8 mouse cellular contexts compared by ENCODE assay signal in the genomic region with DNA sequence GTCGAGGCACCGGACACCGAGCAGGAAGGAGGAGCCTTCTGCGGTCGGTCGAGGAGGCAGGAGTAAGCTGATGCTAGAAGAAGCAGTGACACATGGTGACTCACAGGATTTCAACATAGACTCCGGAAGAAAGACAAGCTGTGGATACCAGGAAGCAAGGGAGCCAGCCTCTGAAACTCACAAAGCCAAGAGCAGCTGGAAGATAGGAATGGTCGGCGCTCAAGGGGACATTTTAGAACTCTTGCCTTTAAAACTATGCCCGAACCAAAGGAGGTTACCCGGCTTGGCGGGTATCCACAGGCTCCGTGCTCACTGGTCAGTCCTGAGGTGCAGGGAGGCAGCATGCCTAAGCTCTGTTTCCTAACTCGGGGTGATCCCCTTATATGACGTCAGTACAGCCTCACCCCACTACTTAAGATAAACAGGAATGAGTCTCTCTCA.
DNase-seq lines count a peak whose midpoint lies in the region; ATAC-seq and TF ChIP-seq lines count a peak whose summit lies in the region.

No protein-coding gene starts in this region.

- H3K9ac ChIP-seq in neural tube, embryonic 13.5 days = no peak overlapping the region
- H3K9ac ChIP-seq in forebrain, embryonic 16.5 days (replicated peaks; ENCODE audit: low read depth, low read length) = no peak overlapping the region

- H3K4me3 ChIP-seq in neural tube, embryonic 13.5 days = no peak overlapping the region
- no peak overlapping the region for H3K4me3 ChIP-seq in forebrain, embryonic 16.5 days (replicated peaks; ENCODE audit: low read length)
- H3K4me3 ChIP-seq in cerebellum, adult 2 months (replicated peaks; ENCODE audit: insufficient read depth, low read depth, low read length) = no peak overlapping the region

- WGBS in neural tube, embryonic 13.5 days = 82% methylated on average over 15 of the region's 15 CpGs
- WGBS in forebrain, embryonic 16.5 days = 84% methylated on average over 15 of the region's 15 CpGs
- 82% methylated on average over 15 of the region's 15 CpGs for WGBS in cerebellum, adult 2 months

- TF ChIP-seq POLR2A in cerebellum, adult 2 months (IDR thresholded peaks at IDR 0.05; ENCODE audit: borderline replicate concordance, insufficient read depth, low read length) = no peak

- no peaks in the 10 kb centered on the region for H3K27me3 ChIP-seq in neural tube, embryonic 13.5 days
- H3K27me3 ChIP-seq in forebrain, embryonic 16.5 days (replicated peaks; ENCODE audit: control insufficient read depth, insufficient read depth, low read length) = no peaks in the 10 kb centered on the region; the same call in 1 of the 2 replicates
- no peaks in the 10 kb centered on the region; the same call in 1 of the 2 replicates for H3K27me3 ChIP-seq in cerebellum, adult 2 months (ENCODE audit: control insufficient read depth, insufficient read depth, low read length)

- peak overlapping the region; percentile 42; the same call in 1 of the 2 replicates for H3K27ac ChIP-seq in neural tube, embryonic 13.5 days (replicated peaks)
- H3K27ac ChIP-seq in forebrain, embryonic 16.5 days (ENCODE audit: low read length) = no peak overlapping the region
- no peak overlapping the region for H3K27ac ChIP-seq in cerebellum, adult 2 months (ENCODE audit: insufficient read depth, low read length)

- no peak overlapping the region for H3K4me2 ChIP-seq in neural tube, embryonic 13.5 days
- no peak overlapping the region for H3K4me2 ChIP-seq in forebrain, embryonic 16.5 days (ENCODE audit: low read length)

- no peak for ATAC-seq in neural tube, embryonic 13.5 days (ENCODE audit: low read depth)
- peak; percentile 89 for ATAC-seq in granulocyte monocyte progenitor cell, adult 5-6 weeks (replicated peaks; ENCODE audit: poor library complexity, severe bottlenecking)
- ATAC-seq in forebrain, embryonic 16.5 days = no peak

- H3K9me3 ChIP-seq in neural tube, embryonic 13.5 days = 0 out of 2 replicates have a peak, but pooled peaks cover 3% of the 10 kb centered on the region
- H3K9me3 ChIP-seq in forebrain, embryonic 16.5 days (ENCODE audit: control insufficient read depth, low read length) = no peaks in the 10 kb centered on the region

- no peak for DNase-seq in neural tube, embryonic 10.5 days (ENCODE audit: extremely low spot score, low spot score)
- DNase-seq in kidney, adult 9 months = peak; percentile 56
- DNase-seq in lung, postnatal 14 days = peak; percentile 63
- DNase-seq in cerebellum, postnatal 25 days = no peak
- no peak for DNase-seq in cerebellum, adult 2 months

- 0 out of 2 replicates have a peak, but pooled peaks cover 4% of the 10 kb centered on the region for H3K4me1 ChIP-seq in neural tube, embryonic 13.5 days (replicated peaks)
- H3K4me1 ChIP-seq in forebrain, embryonic 16.5 days (replicated peaks; ENCODE audit: control insufficient read depth, insufficient read depth, low read length) = no peaks in the 10 kb centered on the region
- no peaks in the 10 kb centered on the region for H3K4me1 ChIP-seq in cerebellum, adult 2 months (ENCODE audit: control insufficient read depth, insufficient read depth, low read length)

- no peak for TF ChIP-seq CTCF in cerebellum, adult 2 months (IDR thresholded peaks at IDR 0.05; ENCODE audit: borderline replicate concordance, insufficient read depth, low read depth, low read length)

- no peaks in the 10 kb centered on the region for H3K36me3 ChIP-seq in neural tube, embryonic 13.5 days
- H3K36me3 ChIP-seq in forebrain, embryonic 16.5 days (ENCODE audit: control insufficient read depth, insufficient read depth) = no peaks in the 10 kb centered on the region

Comparison
In these comparisons a context has a peak if more than half of its experiments do, and no peak if none do; other contexts are left out.
1. DNase-seq: peak in kidney, adult 9 months (single experiment) and lung, postnatal 14 days (single experiment); none in neural tube, embryonic 10.5 days (single experiment), cerebellum, postnatal 25 days (0 of 2) and cerebellum, adult 2 months (0 of 2).